Mouse (Mus musculus) brain, embryonic 14.5 days (tissue): ENCODE data around the gene Stk11.
A peak's percentile ranks its signal among the peaks of the same experiment; 100 is the strongest.

Source experiments
- CTCF ChIP-seq: fragments of 200-500 bp; IDR thresholded peaks from 2 replicates; pipeline ENCODE4 v1.5.1; 2012; ENCODE audit warnings: inconsistent platforms, mild to moderate bottlenecking, moderate library complexity, borderline replicate concordance; ENCODE audit not compliant: insufficient read depth, insufficient read length; ENCODE audit errors: extremely low read depth
- POLR2A ChIP-seq: fragments of 200-500 bp; IDR thresholded peaks from 2 replicates; pipeline ENCODE4 v1.6.1; 2012; ENCODE audit warnings: mild to moderate bottlenecking, inconsistent platforms, borderline replicate concordance; ENCODE audit not compliant: poor library complexity, insufficient read depth, insufficient read length, severe bottlenecking; ENCODE audit errors: extremely low read depth

DNA sequence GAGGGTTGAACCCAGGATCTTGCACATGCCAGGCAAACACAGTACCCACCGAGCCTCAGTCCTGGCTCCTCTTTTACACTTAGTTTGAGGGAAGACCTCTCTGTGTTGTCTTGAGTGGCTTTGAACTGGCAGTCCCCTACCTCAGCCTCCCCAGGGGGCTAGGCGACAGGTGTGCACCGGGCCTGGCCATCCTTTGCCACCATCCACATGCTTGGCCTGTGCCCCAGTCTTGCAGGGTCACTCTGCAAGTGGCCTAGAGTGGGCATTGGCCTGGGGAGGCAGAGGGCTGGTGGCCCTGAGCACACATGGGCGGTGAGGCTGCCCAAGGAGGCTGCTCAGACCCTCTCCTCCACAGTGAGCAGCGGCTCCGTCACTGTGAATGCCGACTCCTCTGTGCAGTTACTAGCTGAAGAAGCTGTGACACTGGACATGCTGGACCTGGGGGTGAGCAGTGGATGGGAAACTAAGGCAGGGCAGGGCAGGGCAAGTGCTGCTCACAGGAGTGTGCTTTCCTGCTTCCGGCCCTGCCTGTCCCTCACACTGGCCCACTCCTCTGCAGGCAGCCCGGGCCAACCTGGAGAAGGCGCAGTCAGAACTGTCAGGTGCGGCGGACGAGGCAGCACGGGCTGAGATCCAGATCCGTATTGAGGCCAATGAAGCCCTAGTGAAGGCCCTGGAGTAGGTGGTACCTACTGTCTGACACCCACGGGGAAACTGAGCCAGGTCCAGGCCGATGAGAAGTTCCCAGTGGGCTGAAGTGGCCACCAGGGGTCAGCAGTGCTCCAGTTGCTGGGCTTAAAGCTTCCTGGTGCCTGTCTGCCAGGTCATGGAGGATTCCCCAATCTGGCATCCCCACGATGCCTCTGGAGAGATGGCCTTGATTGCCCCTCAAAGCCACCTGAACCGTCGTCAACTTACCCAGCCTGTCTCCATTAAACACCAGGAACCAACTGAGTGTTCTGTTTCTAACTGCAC lies 29.5 kb downstream of the Stk11 start:
- TF ChIP-seq POLR2A (no peak), CTCF (peak; percentile 85)
